Mouse (Mus musculus): Measurements from ENCODE around the gene Sos2.
"Not testable (repeated sequence)": the region's sequence is repeated elsewhere in the genome, so short reads cannot be mapped to it uniquely, and the experiment has no call there.

Gene Sos2

DNA sequence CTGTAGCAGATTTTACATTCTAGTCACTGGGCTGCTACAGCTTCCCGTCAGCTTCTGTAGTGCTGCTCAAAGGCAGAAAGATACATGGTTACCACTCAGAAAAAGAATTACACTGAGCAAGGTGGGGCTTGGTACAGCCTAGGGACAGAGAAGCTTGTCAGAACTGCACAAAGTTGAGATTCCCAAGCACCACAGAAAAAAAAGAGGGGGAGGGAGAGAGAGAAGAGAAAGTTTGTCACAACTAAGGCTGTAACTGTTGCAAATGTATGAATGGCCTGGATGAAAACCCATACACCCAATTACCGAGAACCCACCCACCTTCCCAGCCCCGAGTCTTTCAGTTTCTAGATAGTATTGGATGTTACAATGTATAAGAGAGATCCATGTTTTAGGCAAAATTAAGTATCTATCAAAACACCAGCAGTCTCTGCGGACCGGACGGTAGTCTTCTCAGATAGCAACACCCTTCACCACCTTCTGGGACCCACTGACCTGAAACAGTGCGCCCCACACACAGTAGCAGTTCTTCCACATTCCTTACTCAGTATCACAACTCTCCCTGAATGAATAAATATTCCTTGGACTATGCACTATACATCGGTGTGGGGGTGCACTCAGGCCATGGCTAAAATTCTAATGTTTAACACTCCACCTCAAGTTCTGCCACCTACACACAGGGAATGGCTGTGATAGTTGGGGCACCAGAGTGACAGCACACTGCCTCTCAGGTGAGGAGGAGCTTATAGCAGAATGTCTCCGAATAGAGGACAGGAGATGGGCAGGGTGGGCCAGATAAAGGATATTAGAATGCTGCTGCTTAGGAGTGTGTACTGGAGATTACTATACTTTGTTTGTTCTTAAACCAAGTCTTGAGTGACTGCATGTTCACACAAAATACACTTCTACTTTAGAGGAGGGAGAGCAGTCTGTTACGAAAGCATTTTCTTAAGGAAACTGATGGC lies 6.8 kb downstream of the Sos2 start:
- no peak for DNase-seq

DNA sequence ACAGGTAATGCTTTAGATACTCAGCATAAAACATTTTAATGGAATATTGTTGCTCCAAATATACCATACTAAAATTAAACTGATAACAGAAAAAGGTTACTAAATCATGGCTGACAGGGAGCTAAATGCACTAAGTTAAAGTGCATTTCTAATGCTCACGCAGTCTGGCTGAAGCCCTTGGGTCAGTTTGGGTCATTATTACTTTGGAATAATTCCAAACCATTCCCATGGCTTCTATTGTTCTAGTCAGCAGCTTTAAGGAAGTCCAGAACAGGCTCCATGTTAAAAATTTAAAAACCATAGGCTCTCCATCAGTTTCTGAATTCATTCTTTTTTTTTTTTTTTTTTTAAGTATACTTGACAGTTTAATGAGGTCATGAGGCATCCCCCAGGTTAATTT lies 7.5 kb downstream of the Sos2 start:
- DNase-seq, result no peak

DNA sequence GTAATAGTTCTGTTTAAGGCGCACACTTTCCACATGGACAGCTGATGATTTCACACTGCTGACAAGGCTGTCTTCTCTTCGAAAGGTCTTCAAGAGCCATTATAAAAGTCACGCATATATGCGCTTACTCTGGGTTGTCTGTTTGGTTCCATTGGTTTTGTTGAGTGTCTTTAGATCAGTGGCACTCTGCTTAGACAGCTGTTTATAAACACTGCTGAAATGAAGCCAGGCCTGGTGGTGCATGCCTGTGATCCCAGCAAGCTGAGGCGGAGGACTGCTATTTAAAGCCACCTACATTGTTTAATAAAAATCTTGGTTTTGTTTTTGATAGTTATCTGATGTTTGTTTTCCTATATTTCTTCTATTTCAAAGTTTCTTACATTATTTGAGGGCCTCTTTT lies 14.9 kb downstream of the Sos2 start:
- no peak for DNase-seq

DNA sequence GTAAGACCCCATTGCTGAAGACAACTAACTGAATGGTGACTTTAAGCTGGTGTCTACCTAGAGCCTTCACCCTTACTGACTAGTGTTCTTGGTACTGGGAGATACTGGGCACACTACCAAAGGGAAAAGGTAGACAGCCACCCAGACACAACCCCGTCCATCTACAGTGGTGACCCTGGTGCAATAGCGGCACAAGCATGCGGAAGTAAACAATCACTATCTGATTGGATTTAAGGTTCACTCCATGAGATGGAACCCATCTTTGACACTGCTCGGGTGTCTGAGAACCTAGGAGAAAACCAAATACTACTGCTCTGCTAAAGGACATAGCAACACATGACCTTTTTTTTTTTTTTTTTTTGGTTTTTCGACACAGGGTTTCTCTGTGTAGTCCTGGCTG lies 20.0 kb downstream of the Sos2 start:
- DNase-seq, result no peak

DNA sequence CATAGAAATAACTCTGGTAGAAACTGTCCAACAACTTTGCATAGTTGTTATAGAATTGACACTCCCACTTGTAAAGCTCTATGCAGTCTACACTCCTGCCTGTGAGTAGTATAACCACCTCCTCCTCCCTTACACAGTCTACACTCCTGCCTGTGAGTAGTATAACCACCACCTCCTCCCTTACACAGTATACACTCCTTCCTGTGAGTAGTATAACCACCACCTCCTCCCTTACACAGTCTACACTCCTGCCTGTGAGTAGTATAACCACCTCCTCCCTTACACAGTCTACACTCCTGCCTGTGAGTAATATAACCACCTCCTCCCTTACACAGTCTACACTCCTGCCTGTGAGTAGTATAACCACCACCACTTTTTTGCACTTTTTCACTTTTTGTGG lies 27.7 kb downstream of the Sos2 start:
- not testable (repeated sequence) for DNase-seq

DNA sequence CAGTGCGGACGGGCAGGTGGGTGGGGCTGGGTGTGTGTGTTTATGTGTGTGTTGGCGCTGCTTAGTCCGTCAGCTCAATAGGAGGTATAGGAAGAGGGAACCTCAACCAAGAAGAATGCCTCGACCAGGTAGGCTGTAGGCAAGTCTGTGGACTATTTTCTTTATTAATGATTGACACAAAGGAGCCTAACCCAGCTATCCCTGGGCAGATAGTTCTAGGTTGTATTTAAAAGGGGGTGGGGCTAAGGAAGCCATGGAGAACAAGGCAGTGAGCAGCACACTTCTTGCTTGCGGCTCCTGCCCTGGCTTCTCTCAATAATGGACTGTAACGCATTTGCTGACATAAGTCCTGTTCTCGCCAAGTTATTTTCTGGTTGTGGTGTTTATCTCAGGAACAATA lies 32.1 kb downstream of the Sos2 start:
- no peak for DNase-seq

DNA sequence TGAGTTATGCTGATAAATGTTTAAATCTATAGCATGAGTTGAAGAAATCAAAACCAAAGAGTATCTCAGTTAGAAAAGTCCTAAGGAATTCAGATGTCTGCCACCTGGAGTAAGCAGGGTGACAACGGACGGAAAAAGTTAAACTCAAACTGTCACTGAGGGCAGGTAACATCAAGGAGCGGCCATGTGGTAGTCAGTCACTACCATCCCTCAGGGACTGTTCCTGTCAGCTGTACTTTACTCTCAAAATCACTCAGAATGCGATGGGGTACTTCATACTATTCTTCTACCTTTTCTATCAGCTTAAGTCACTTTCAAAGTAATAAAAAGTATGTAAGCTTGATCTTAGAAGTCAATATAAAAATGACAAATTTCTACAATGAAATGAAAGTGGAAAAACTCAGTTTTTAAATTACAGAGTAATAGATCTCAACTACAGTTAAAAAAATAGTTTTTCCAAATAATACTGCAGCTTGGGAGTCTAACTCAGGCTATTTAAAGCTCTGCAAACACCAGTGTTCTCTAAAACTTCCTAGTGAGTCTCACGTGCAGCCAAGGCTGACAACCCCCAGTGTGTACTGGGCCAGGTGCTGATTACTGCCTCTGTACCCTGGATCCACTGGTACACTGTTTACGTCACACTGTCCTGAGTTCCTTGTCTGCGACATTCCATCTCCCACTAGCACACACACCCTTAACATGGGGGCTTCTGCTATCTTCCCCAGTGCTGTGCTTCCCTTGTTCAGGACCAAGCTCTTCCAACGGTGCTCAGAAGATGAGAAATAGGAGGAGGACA lies 35.6 kb downstream of the Sos2 start:
- DNase-seq, result no peak

DNA sequence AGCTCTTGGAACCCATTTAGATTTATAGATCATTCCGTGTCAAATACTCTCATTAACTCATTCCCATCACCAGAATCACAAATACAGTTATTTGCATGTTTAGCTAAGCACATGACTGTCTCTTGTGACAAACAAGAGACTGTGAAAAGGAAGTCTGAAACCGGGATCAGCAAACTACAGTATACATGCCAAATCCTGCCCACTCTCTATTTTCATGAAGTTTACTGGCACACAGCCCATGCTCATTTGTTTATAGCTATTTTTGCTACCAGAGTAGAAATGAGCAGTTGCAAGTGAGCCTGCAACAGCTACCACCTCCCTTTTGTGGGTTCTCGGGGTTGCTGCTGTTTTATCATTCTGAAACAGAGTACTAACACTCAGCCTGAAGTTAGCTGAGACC lies 36.8 kb downstream of the Sos2 start:
- no peak for DNase-seq

DNA sequence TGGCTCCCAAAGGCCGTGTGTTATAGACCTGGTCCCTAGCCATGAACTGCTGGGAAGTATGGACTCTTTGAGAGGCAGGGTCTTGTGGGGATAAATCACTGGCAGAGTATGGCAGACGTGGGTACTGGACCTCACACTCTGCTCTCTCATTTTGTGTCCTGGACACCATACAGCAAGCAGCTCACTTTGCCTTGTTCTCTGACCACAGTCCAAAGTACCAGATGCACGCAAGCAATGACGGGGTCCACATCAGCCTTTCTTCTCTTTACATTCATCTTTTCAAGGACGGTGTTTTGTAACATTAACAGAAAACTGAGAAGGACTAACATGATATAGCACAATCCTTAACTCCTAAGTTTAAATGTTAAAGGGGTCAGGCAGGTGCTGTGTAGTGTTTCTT lies 38.8 kb downstream of the Sos2 start:
- DNase-seq, result no peak

DNA sequence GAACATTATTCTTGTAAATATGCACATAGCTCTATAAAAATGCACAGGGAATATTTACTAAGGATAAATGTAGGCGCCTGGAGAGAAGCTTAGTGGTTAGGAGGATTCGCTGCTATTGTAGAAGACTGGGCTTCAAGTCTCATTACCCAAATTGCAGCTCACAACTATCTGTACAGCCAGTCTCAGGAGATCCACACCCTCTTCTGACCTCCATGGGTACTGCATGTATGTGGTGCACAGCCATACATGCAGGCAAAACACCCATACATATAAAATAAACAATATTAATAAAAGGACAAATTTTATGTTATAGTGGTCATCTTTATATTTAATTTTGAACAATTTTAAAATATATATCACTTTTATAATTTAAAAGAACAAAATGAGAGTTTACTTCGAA lies 46.9 kb downstream of the Sos2 start:
- peak; percentile 75 for DNase-seq

DNA sequence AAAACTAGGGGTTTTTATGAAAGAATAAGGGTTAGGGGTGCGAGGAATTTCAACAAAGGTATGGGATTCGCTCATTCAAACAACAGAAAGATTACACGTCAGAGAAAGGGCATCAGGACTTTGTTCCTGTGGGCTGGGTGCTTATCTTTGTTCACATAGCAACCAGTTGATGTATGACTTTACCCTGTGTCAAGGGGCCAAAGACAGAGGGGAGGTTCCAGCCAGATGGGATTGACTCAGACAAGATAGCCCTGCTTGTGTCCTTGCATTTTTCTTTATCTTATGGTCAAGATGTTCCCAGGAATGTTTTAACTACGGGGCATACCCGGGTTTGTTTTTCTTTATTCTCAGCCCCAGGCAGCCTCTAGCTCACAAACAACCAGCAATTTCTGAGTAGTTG lies 63.1 kb downstream of the Sos2 start:
- not testable (repeated sequence) for DNase-seq

DNA sequence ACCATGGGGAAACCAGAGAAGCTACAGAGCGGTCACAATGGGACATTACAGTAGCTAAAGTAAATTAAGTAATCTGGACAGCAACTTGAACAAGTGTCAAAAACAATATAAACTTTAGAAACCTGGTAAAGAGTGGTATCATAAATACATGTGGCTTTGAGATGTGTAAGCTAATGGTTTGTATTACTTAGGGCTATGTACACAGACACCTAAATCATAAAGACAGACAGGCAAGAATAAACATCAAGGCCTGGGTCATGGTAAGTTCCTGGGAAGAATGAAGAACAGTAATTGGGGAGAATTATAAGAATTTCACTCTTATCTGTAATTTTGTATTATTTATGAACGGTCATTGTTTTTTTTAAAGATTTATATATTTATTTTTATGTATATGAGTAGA lies 77.3 kb downstream of the Sos2 start:
- no peak for DNase-seq

DNA sequence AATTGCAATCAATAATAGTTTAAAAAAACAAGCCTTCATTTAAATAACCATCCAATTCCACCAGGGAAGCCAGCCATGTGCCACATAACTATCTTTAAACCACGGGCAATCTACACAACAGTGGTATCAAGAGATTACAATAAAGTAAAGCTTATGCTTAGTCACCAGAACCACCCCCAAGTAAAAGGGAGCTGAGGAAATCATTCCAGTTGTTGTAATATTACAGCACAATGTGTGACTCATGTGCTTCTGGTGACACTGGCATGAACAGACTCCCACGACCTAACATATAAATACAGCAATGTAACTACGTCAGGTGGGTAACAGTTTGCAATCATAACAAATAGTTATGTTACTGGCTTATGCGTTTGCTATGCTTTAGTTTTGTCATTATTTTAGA lies 84.2 kb downstream of the Sos2 start:
- no peak for DNase-seq

DNA sequence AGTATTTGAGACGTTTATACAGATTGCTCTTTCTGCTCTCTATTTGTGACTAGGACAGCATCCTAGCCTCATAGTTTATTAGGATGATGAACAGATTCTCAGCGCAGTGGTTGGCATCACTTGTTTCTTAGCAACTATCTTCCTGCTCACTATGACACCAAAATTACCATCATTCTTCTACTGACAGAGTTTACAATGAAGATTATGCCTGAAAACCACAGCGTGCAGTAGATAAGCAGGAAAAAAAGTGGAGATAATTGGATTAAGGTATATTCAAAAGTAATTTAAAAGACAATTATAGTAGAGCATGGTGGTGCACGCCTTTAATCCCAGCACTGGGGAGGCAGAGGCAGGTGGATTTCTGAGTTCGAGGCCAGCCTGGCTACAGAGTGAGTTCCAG lies 88.5 kb downstream of the Sos2 start:
- DNase-seq, result no peak

DNA sequence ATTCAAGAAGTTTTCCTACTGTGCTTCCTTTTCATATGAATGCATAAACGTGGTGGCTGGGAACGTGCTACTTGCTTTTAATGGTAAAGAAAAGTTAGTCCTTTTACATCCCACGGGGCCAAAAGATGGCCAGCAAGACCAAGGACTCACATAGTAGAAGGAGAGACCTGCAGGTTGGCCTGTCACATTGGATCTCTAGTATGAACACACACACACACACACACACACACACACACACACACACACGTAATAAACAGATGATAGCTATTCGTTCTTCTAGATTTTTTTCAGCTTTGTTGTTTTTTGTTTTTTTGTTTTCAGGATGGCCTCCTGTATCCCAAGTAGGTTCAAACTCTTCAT lies 98.4 kb downstream of the Sos2 start:
- no peak for DNase-seq

DNA sequence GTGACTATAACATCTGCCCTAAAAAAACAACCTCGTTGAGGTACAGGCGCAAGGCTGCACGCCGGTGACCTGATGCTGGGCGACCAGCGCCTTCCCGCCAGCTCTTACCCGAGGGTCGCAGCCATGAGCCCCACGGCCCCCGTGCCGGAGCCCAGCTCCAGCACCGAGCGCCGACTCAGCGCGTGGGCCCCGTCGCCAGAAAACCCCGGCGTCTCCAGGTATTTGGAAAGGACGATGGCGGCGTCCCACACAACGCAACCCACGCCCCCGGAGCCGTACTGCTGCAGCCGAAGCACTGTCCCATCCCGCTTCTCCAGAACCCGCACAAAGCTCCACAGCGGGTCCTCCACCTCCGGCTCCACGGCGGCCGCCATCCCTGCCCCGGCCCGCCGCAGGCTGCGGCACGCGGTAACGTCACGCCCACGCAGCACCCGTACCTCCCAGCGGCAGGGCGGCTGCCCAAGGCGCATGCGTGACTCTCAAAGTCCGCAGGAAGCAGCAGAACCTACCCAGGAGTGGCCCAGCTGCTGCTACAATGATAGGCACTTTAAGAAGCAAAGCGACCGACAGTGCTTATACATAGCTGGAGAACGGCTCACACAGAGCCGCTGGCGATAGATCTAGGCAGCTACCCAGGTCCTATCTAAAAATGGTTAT lies 98.9 kb downstream of the Sos2 start, which contains the start of gene Vcpkmt:
Gene Vcpkmt (minus strand): TSS at position 416 of the 657 bp plus-strand sequence.
- peak; percentile 94 for DNase-seq

DNA sequence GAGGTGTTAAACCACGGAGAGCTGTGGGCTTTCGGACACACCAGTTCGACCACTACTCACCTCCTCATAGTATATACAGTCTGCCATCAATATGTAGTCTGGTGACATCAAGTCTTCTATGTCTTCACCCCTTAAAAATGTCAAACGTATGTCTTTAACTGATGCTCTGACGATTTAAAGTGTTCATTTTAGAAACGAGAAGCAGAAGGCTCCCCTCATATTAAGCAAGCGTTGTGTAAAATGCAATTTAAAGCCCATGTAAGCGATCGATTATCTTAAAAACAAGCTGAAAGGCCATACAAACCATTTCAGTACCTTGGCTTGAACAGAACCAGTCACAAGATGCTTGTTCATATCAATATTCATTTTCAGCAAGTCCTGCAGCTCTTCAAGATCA lies 99.4 kb downstream of the Sos2 start:
- no peak for DNase-seq

DNA sequence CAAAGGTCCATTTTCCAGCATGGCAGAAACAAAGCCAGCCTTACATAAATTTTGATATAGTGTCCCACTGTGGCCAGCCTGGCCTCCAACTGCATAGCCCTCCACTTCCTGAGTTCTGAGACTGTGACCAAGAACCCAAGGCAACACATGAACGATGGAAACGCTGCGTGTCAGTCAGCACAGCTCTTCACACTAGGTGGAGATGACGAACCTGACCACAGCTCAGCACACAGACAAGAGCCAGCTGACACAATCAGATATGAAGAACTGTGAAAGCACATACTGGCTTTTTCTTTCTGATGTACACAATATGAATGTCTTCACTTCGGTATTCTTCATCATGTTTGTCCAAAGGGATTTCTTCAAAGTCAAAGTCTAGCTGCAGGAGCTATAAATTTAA lies 102.0 kb downstream of the Sos2 start:
- no peak for DNase-seq

DNA sequence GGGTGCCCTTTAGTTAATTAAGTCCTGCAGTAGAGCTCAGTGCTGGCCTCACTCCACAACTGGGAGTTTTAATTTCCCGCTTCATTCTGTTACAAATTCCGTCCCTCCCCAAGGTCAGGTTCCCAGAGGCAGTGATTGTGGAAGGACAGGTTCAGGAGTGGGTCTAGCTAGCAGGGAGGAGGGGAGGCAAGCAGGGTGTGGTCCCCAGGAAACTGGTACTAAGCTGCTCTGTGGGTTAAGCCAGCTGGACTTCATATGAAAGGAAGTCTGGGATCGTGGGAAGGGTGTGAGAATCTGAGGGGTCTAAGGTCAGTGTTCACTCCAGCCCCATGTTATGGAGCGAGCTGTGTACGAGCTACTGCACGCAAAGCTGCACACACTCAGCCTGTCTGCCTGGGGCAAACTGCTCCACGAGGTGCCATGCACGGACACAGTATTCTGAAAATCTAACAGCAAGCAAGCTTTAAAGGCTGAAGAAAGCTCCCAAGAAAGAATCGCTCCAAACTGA lies 105.5 kb downstream of the Sos2 start:
- DNase-seq, result no peak

DNA sequence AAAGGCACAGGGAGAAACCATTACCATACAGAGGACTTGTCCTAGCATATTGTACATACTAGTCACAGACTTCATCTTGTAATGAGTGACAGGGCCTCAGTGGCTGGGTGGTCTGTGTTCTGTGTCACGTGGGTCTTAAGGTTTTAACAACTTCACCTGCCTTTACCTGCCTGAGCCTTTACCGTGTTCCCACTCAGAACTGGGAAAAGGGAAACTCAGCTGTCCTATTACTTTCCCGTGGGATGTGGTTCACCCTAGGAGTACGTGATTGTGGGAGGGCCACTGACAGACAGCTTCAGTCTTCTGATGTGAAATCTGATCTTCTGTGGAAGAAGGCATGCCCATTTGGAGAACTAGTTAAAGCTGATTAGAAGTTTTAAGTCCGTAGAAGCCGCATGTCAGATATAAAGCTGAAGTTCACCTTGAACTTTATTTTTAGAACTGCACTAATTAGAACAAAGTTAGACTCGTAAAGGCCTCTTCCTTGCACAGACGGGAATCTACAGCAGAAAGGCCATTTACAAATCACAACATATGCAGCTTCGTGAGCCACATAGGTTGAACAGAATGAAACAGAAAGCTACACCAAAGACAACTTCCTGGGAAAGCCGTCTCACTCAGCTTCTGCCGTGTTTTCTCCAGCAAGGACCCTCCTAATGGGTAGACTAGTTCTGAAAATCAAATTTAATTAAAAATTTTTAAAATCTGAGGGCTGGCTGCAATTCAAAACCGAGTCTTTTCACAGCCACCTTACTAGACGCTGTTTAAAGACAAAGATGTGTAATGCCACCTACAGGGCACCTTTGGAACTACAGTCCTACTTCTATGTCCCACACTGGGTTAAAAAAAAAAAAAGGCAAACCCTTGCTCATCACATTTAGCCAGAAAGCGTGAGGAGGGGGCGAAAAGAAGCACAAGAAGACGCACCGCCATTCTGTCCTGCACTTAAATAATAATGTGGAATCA lies 107.5 kb downstream of the Sos2 start:
- peak; percentile 87 for DNase-seq

DNA sequence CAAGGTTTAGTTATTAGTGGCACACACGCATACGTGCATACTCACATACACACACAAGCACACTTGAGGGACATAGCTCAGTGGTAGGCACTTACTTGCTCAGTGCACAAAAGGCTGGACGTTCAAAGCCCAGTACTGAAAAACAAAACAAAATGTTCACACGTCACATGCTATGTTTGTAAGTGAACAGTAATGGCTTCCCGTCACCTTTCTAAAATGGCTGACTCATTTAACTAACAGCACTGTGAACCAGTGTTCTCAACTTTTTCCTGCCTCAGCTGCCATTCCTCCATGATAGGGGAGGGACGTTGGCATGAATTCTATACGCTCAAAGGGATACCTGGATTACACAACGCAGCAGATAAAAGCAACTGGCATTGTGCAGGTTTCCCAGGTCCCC lies 108.4 kb downstream of the Sos2 start:
- DNase-seq, result no peak

DNA sequence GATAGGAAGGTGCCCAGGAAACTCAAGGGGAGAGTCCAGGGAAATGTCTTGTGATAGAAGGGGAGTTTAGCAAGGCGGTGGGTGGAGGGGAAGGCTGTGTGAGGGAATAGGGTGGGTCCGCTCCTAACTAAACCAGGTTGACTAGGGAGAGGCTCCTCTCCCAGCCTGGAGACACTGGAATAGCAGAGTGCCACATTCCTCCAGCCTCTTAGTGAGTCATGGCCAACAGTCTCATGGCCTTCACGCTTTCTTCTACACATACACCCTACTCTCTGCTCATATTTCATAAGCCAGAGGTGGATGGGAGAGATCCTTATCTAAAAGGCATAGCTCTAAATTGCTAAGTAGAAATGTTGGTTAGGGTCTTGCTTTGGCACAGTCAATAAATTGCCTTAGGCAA lies 111.7 kb downstream of the Sos2 start:
- DNase-seq, result no peak
